Mouse (Mus musculus): Measurements from ENCODE around the gene Dach1. TPM values are rescaled to one million over a fixed set of nuclear protein-coding genes. Genes with fewer than 3 reads are reported as not detected.

The Dach1 gene
- polyA plus RNA-seq, 1 experiment from 2014 or later = 4.0 TPM

GRCm38 (mm10) chr14:98141758-98142157 is 27.8 kb downstream of the Dach1 start:
- no peak overlapping the region for H3K4me2 ChIP-seq (ENCODE audit: low read length)
- no peaks in the 10 kb centered on the region for H3K36me3 ChIP-seq (ENCODE audit: control insufficient read depth, insufficient read depth, low read length)
- ATAC-seq (ENCODE audit: insufficient number of reproducible peaks, insufficient read depth, low FRiP score, low read depth) = no peak
- no peaks in the 10 kb centered on the region for H3K27me3 ChIP-seq (ENCODE audit: control insufficient read depth, insufficient read depth, low read length)
- WGBS = 70% methylated on average over 2 of the region's 2 CpGs
- H3K4me3 ChIP-seq (ENCODE audit: control insufficient read depth in 1 of 2, insufficient read depth in 1 of 2, low read depth in 1 of 2, low read length in 2 of 2) = no peak overlapping the region
- H3K9me3 ChIP-seq (ENCODE audit: control insufficient read depth, low read length) = no peaks in the 10 kb centered on the region
- H3K4me1 ChIP-seq (ENCODE audit: control insufficient read depth in 2 of 2, insufficient read depth in 2 of 2, low read length in 2 of 2) = peaks cover 2 to 3% of the 10 kb centered on the region in 2 experiments; a peak in 1 of 4 replicates
- no peak overlapping the region for H3K9ac ChIP-seq (ENCODE audit: low read length)
- no peak overlapping the region for H3K27ac ChIP-seq (replicated peaks in 1 of 2; ENCODE audit: control insufficient read depth in 1 of 2, insufficient read depth in 1 of 2, low read depth in 2 of 2, low read length in 2 of 2)

- Histone ChIP-seq H3K4me3 (ENCODE audit: control insufficient read depth in 1 of 2, insufficient read depth in 1 of 2, low read depth in 1 of 2, low read length in 2 of 2) (no peak overlapping the region), H3K9me3 (ENCODE audit: control insufficient read depth, low read length) (no peaks in the 10 kb centered on the region), H3K36me3 (ENCODE audit: control insufficient read depth, insufficient read depth, low read length) (no peaks in the 10 kb centered on the region), H3K4me2 (ENCODE audit: low read length) (no peak overlapping the region), H3K27me3 (ENCODE audit: control insufficient read depth, insufficient read depth, low read length) (no peaks in the 10 kb centered on the region), H3K9ac (ENCODE audit: low read length) (no peak overlapping the region), H3K4me1 (ENCODE audit: control insufficient read depth in 2 of 2, insufficient read depth in 2 of 2, low read length in 2 of 2) (peaks cover 2 to 3% of the 10 kb centered on the region in 2 experiments; a peak in 1 of 4 replicates), H3K27ac (replicated peaks in 1 of 2; ENCODE audit: control insufficient read depth in 1 of 2, insufficient read depth in 1 of 2, low read depth in 2 of 2, low read length in 2 of 2) (no peak overlapping the region)
- no peak for ATAC-seq (ENCODE audit: insufficient number of reproducible peaks, insufficient read depth, low FRiP score, low read depth)
- 62% methylated on average over 3 of the region's 3 CpGs for WGBS
These were observed 30.5 kb downstream of the Dach1 start for GRCm38 (mm10) chr14:98138873-98139665.

DNA sequence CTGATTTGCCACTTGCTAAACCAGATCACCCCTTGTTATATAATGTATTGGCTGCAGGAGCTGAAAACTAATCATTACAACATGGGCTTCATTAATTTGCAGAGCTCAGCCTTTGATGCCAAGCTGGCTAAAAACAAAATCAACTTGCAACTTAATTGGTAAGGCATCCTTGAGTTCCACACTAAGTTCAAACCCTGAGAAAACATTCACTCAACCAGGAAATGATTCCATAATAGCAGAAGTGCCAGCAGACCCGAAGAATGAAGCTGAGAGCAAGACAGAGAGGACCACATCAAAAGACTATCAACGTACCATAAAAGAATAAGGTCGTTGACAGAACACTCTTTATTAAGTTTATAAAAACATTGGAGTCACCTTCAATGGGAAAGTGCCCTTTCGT is 35.0 kb downstream of the Dach1 start:
- Histone ChIP-seq H3K4me1 (ENCODE audit: control insufficient read depth in 2 of 2, insufficient read depth in 2 of 2, low read length in 2 of 2) (peaks cover 2 to 3% of the 10 kb centered on the region in 2 experiments; a peak in 1 of 4 replicates), H3K9ac (ENCODE audit: low read length) (no peak overlapping the region), H3K36me3 (ENCODE audit: control insufficient read depth, insufficient read depth, low read length) (no peaks in the 10 kb centered on the region), H3K4me2 (ENCODE audit: low read length) (no peak overlapping the region), H3K27ac (replicated peaks in 1 of 2; ENCODE audit: control insufficient read depth in 1 of 2, insufficient read depth in 1 of 2, low read depth in 2 of 2, low read length in 2 of 2) (no peak overlapping the region), H3K4me3 (ENCODE audit: control insufficient read depth in 1 of 2, insufficient read depth in 1 of 2, low read depth in 1 of 2, low read length in 2 of 2) (no peak overlapping the region), H3K27me3 (ENCODE audit: control insufficient read depth, insufficient read depth, low read length) (no peaks in the 10 kb centered on the region), H3K9me3 (ENCODE audit: control insufficient read depth, low read length) (no peaks in the 10 kb centered on the region)
- no peak for ATAC-seq (ENCODE audit: insufficient number of reproducible peaks, insufficient read depth, low FRiP score, low read depth)
- 74% methylated on average over 4 of the region's 4 CpGs for WGBS

GRCm38 (mm10) chr14:98123032-98123431 is 46.5 kb downstream of the Dach1 start:
- Histone ChIP-seq H3K27me3 (ENCODE audit: control insufficient read depth, insufficient read depth, low read length) (no peaks in the 10 kb centered on the region), H3K9me3 (ENCODE audit: control insufficient read depth, low read length) (no peaks in the 10 kb centered on the region), H3K4me3 (ENCODE audit: control insufficient read depth in 1 of 2, insufficient read depth in 1 of 2, low read depth in 1 of 2, low read length in 2 of 2) (no peak overlapping the region), H3K9ac (ENCODE audit: low read length) (no peak overlapping the region), H3K36me3 (ENCODE audit: control insufficient read depth, insufficient read depth, low read length) (no peaks in the 10 kb centered on the region), H3K4me1 (ENCODE audit: control insufficient read depth in 2 of 2, insufficient read depth in 2 of 2, low read length in 2 of 2) (no peaks in the 10 kb centered on the region), H3K27ac (replicated peaks in 1 of 2; ENCODE audit: control insufficient read depth in 1 of 2, insufficient read depth in 1 of 2, low read depth in 2 of 2, low read length in 2 of 2) (no peak overlapping the region), H3K4me2 (ENCODE audit: low read length) (no peak overlapping the region)
- 83% methylated on average over 1 of the region's 1 CpGs for WGBS
- ATAC-seq (ENCODE audit: insufficient number of reproducible peaks, insufficient read depth, low FRiP score, low read depth) = no peak

DNA sequence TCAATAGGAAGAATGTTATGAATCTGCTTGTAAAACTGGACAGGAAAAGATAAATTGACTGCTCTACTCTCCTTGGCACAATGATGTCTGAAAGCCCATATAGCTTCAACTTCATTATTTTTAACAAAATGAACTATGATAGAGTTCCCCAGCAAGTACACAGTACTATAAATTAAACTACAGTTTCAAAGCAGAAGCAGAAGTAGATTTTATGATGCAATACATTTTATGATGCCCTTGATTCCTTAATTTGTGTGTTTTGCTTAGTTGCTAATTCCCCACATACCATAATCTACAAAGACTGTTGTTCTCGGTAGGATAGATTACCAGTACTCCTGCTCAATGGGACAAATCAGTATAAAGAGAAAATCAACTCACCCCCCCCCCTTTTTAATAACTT is 52.9 kb downstream of the Dach1 start:
- Histone ChIP-seq H3K4me1 (ENCODE audit: control insufficient read depth in 2 of 2, insufficient read depth in 2 of 2, low read length in 2 of 2) (peaks cover 0 to 7% of the 10 kb centered on the region in 2 experiments; a peak in 1 of 4 replicates), H3K27ac (replicated peaks in 1 of 2; ENCODE audit: control insufficient read depth in 1 of 2, insufficient read depth in 1 of 2, low read depth in 2 of 2, low read length in 2 of 2) (no peak overlapping the region), H3K9ac (ENCODE audit: low read length) (no peak overlapping the region), H3K9me3 (ENCODE audit: control insufficient read depth, low read length) (no peaks in the 10 kb centered on the region), H3K36me3 (ENCODE audit: control insufficient read depth, insufficient read depth, low read length) (no peaks in the 10 kb centered on the region), H3K4me3 (ENCODE audit: control insufficient read depth in 1 of 2, insufficient read depth in 1 of 2, low read depth in 1 of 2, low read length in 2 of 2) (no peak overlapping the region), H3K4me2 (ENCODE audit: low read length) (no peak overlapping the region), H3K27me3 (ENCODE audit: control insufficient read depth, insufficient read depth, low read length) (no peaks in the 10 kb centered on the region)
- WGBS = 58% methylated on average over 1 of the region's 1 CpGs
- no peak for ATAC-seq (ENCODE audit: insufficient number of reproducible peaks, insufficient read depth, low FRiP score, low read depth)

GRCm38 (mm10) chr14:98113106-98113505 is 56.5 kb downstream of the Dach1 start:
- no peak overlapping the region for H3K4me3 ChIP-seq (ENCODE audit: control insufficient read depth in 1 of 2, insufficient read depth in 1 of 2, low read depth in 1 of 2, low read length in 2 of 2)
- 0 out of 4 replicates have a peak overlapping the region, but pooled peaks of 1 of the 2 experiments have one; percentile 2 for H3K27ac ChIP-seq (replicated peaks in 1 of 2; ENCODE audit: control insufficient read depth in 1 of 2, insufficient read depth in 1 of 2, low read depth in 2 of 2, low read length in 2 of 2)
- 28% methylated on average over 1 of the region's 1 CpGs for WGBS
- peaks cover 0 to 7% of the 10 kb centered on the region in 2 experiments; a peak in 1 of 4 replicates for H3K4me1 ChIP-seq (ENCODE audit: control insufficient read depth in 2 of 2, insufficient read depth in 2 of 2, low read length in 2 of 2)
- H3K9me3 ChIP-seq (ENCODE audit: control insufficient read depth, low read length) = no peaks in the 10 kb centered on the region
- no peak overlapping the region for H3K9ac ChIP-seq (ENCODE audit: low read length)
- no peaks in the 10 kb centered on the region for H3K27me3 ChIP-seq (ENCODE audit: control insufficient read depth, insufficient read depth, low read length)
- ATAC-seq (ENCODE audit: insufficient number of reproducible peaks, insufficient read depth, low FRiP score, low read depth) = no peak
- H3K4me2 ChIP-seq (ENCODE audit: low read length) = peak overlapping the region; percentile 32; the same call in 1 of the 2 replicates
- no peaks in the 10 kb centered on the region for H3K36me3 ChIP-seq (ENCODE audit: control insufficient read depth, insufficient read depth, low read length)

- WGBS = 92% methylated on average over 2 of the region's 2 CpGs
These were observed 59.6 kb downstream of the Dach1 start for GRCm38 (mm10) chr14:98109929-98110328.

More at GRCm38 (mm10) chr14:98109929-98110328, 59.6 kb downstream of the Dach1 start:
- Histone ChIP-seq H3K4me1 (ENCODE audit: control insufficient read depth in 2 of 2, insufficient read depth in 2 of 2, low read length in 2 of 2) (peaks cover 0 to 7% of the 10 kb centered on the region in 2 experiments; a peak in 1 of 4 replicates), H3K27me3 (ENCODE audit: control insufficient read depth, insufficient read depth, low read length) (no peaks in the 10 kb centered on the region), H3K9me3 (ENCODE audit: control insufficient read depth, low read length) (no peaks in the 10 kb centered on the region), H3K27ac (replicated peaks in 1 of 2; ENCODE audit: control insufficient read depth in 1 of 2, insufficient read depth in 1 of 2, low read depth in 2 of 2, low read length in 2 of 2) (no peak overlapping the region), H3K9ac (ENCODE audit: low read length) (no peak overlapping the region), H3K4me2 (ENCODE audit: low read length) (no peak overlapping the region), H3K36me3 (ENCODE audit: control insufficient read depth, insufficient read depth, low read length) (no peaks in the 10 kb centered on the region), H3K4me3 (ENCODE audit: control insufficient read depth in 1 of 2, insufficient read depth in 1 of 2, low read depth in 1 of 2, low read length in 2 of 2) (no peak overlapping the region)
- ATAC-seq (ENCODE audit: insufficient number of reproducible peaks, insufficient read depth, low FRiP score, low read depth) = no peak
